Mouse (Mus musculus) liver, adult 2 months (tissue): ENCODE results near the gene Cuta.

Source experiments
- CTCF ChIP-seq: fragments of 200-500 bp; IDR thresholded peaks from 2 replicates; pipeline ENCODE4 v1.5.1; 2011; ENCODE audit warnings: low read depth, low read length, control low read depth
- POLR2A ChIP-seq: fragments of 200-500 bp; IDR thresholded peaks from 2 replicates; pipeline ENCODE4 v1.6.1; 2011; ENCODE audit warnings: low read length, control low read depth; ENCODE audit not compliant: insufficient read depth; ENCODE audit errors: extremely low read depth

GRCm38 (mm10) chr17:26933419-26933818 lies 6.0 kb downstream of the Cuta start:
- no peak for TF ChIP-seq POLR2A
- no peak for TF ChIP-seq CTCF
